Mouse (Mus musculus): ENCODE data around the gene Maml1.

DNA sequence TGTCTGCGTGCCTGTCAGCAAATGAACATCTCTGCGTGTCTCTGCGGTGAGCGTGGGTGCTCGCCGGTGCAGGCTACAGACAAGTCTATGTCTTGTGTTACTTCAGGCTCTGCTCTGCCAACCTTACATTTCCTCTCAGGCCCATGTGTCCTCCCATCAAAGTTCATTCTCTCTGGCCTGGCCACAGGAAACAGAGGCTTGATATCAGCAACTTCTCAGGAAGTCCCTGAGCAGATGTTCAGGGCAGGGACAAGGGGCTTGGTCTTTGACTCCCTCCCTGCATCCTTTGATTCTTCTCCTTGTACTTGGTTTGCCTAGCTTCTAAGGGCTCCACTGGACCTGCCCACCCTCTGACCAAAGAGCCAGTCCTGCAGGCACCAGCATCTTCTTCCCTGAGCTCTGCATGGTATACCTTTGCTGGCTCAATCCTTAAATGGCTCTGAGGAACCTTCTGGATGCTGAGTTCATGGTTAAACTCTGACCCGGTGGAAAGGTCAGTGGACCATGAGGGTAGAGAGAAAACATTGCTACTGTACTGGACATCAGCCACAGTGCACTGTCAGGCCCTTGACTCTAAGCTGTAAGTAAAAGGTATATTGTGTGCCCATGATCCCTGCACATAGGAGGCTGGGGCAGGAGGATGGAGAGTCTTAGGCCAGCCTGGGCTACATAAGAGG is 51.7 kb downstream of the Maml1 start:
- TF ChIP-seq POLR2A (IDR thresholded peaks at IDR 0.05; ENCODE audit: extremely low read depth, insufficient read depth, low read length) (no peak), CTCF (IDR thresholded peaks at IDR 0.05; ENCODE audit: extremely low read depth, insufficient read depth, low read length) (no peak)

Data from cortical plate, adult 2 months (tissue).